Mouse (Mus musculus): ENCODE measurements at regions not wholly inside any gene's neighbourhood (a gene's known extent, or its start where the extent isn't known, plus 50 kb on each side); places are given as distances from the start of the nearest gene placed in this dataset.
"Not testable (repeated sequence)": the region's sequence is repeated elsewhere in the genome, so short reads cannot be mapped to it uniquely, and the experiment has no call there.

- peak; percentile 80 to 82 for DNase-seq (ENCODE audit: low spot score in 2 of 2)
Observed at GRCm38 (mm10) chr11:94882687-94883383, 53.2 kb upstream of the Col1a1 start.

DNA sequence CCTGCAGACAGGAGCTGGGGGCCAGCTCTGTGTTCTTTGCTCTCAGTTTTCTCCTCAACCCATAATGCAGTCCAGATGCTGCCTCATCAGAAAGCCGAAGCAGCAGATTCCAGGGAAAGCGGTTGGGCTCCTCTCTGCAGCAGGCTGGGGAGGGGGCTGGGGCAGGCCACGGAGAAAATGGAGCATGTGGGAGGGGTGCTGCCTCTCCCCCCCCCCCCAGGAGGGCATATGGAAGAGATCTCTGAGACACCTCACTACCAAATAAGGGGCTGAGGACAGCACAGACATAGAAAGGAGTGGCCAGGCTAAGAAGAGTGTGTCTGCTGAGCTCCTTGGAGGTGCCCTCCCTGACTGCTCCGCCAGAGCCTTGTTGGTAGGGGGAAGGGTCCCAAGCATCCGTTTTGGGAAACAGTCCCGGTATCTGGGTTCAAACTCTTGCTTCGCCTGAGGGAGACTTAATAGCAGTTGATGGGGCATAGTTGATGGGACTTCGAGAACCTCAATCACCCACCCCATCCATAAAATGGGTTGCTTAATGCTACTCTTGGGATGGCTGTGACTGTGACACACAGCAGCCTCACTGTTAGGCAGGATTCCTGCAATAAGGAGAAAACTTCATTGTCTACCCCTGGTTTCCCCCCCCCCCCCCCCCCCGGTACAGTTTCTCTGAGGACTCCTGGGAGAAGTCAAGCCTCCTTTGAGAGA is 53.9 kb upstream of the Col1a1 start:
- peak; percentile 74 to 75 for DNase-seq (ENCODE audit: low spot score in 2 of 2)

DNA sequence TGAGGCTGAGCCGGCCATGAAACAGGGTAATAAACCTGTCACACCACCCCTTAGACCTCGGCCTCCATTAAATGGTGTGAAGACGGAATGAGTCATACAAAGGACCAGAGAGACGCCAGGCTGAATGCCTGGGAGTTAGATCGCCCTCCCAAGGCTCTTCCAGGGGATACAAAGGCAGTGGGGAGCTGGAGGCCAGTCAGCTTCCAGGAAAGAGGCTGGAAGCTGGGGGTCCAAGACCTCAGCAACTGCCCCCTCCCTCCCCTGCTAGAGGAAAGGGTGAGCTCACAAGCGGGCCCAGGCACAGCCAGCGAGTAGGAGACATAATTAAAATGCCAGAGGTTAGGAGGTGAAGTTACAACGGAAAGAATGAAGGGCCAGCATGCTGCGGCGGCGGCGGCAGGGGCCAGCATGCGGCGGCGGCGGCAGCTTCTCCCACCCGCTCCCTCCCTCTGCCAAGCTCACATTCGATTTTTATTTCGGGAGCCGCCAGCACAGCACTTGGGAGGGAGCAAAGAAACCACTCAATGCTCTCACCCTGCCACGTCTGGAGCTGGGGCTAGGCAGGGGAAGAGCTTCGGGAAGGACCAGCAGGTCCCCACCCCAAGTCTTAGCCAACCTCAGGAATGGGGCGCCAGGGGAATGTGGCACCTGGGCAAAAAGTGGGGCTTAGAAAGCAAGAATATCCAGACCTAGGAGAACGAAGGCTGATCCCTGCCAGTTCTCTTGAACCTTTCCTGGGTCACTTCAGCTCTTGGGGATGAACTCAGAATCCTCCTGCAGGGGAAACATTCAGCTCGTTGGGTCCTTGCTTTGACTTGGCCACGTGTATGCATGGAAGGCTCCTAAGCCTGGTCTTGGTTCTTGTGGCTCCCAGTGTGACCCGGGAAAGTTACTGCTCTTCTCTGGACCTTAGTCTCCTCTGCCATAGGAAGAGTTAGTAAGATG is 54.9 kb upstream of the Col1a1 start:
- peak in 1 of 2 experiments; percentile 42 for DNase-seq (ENCODE audit: low spot score in 2 of 2)

GRCm38 (mm10) chr11:94876707-94877106 is 59.3 kb upstream of the Col1a1 start:
- DNase-seq (ENCODE audit: low spot score in 2 of 2), result no peak

DNA sequence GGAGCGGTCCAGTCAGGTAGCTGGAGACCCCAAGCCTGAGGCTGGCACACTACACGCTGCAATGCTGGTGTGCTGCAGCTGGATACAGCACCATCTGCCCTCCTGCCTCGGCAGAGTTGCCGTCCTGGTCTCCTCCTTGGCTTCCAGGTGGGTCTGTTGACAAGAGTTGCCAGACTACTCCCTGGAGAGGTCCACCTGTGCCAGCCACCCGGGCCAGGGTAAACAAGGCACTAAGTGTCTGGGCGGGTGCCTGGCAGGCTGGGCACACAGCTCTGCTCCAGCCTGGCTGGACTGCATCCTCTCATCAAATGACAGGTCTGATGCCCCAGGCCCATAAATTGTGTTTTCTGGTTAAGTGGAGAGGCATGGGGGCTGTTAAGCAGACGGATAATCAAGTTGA is 61.0 kb upstream of the Col1a1 start:
- DNase-seq (ENCODE audit: low spot score in 2 of 2), result no peak

- DNase-seq (ENCODE audit: low spot score in 2 of 2), result peak; percentile 57 to 69
Observed at GRCm38 (mm10) chr11:94874155-94874561, 61.9 kb upstream of the Col1a1 start.

DNA sequence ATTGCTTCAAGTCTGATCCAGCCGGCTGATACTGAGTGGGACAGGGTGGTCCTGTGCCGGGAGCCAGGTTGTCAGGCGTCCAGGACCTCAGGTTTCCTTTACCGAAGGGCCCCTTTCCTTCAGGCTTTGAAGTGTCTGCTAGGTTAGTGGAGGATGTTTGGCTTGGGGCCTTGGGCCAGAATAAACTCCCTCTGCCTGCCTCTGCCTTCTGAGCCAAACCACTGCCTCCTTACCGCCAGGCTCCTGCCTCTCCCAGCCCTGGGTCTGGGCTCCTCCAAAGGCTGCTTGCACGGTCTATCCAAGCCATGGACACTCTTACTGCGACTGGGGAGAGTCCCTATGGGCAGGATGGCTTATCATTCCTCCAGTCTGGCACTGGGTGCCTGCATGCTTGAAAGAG is 62.3 kb upstream of the Col1a1 start:
- DNase-seq (ENCODE audit: low spot score in 2 of 2), result peak in 1 of 2 experiments; percentile 39

DNA sequence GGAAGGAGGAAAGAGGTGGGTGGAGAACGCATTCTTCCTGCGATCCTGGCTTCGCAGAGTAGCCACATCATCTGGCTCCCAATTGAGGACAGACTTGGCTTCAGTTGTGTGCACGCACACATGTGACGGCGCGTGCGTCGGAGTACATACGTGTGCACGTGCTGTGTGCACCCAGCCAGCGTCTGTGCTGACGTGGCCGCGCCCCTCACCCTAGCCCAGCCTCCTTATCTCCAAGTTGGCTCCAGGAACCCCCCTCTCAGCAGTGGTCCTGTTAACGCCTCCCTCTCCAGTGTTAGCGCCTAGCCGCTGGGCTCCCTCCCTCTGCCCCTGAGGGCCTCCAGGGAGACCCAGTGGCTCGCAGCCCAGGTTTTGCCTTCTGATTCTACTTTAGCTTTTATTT is 63.1 kb upstream of the Col1a1 start:
- peak; percentile 83 to 86 for DNase-seq (ENCODE audit: low spot score in 2 of 2)

- DNase-seq (ENCODE audit: low spot score in 2 of 2), result peak; percentile 63 to 73
Observed at GRCm38 (mm10) chr11:94870341-94870740, 65.7 kb upstream of the Col1a1 start.

DNA sequence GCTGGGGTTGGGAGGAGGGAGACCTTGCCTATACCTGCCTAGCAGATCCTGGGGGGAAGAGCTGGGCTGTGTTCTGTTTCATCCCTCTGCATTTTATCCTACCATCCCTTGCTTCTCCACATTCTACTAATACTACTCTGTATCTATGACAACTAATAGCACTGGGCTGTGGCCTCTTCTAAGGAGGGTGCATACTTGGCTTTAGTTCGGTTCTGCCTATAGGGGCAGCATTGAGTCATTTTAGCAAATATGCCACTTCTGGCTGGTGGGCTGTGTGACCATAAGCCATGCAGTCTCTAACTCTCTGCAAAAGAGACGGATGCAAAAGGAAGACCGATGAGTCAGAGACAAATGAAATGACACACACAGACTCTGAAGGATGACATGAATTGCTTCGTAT is 66.2 kb upstream of the Col1a1 start:
- not testable (repeated sequence) for DNase-seq (ENCODE audit: low spot score in 2 of 2)

DNA sequence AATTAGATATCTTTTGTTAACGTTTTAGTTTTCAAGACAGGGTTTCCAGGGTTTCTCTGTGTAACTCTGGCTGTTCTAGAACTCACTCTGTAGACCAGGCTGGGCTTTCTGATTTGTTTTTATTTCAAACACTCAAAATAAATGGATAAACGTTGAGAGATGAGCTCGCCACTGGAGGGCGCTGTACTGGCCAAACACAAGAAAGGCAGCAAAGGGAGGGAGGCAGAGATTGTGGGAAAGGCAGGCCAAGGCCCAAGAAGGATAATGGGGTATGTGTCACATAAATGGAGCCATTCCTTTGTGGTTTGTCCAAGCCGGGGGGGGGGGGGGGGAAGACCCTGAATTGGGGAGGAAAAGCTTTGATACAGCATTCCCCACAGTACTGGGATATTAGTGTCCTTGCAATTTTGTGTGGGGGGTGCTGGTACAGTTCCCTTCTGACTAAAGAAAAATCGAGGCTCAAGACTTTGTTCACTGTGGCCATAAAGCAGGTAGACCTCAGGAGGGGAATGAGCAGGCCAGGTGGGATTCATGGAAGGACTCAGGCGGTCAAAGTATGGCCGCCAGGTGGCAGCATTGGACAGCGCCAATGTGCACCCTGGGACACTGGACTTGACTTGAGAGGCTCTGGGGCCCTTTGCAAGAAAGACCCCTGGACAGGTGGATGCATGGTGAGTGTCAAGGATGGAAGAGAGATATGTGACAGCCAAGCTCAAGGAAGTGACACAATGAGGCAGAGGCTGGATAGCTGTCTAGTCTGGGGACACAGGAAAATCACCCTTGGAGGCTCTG is 69.7 kb upstream of the Col1a1 start:
- peak; percentile 62 to 84 for DNase-seq (ENCODE audit: low spot score in 2 of 2)

GRCm38 (mm10) chr11:94850129-94850528 is 67.6 kb upstream of the Tmem92 start:
- DNase-seq (ENCODE audit: low spot score in 2 of 2), result no peak

DNA sequence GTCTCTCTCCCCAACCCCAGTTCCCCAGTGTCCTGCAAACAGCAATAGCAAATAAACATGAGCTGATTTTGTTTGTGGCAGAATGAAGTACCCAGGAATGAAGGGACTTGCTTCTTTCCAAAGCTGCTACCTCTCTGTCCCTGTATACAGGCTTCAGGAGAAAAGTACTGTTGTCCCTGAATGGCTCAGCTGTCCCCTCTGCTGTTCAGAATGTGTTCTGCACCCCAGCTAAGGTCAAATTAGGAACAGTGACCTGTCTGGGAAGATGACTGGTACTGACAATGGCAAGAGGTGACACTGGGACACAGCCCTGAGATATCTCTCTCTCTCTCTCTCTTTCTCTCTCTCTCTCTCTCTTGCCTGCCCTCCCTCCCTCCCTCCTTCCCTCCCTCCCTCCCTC is 56.6 kb upstream of the Tmem92 start:
- DNase-seq (ENCODE audit: low spot score in 2 of 2), result no peak

GRCm38 (mm10) chr11:94838140-94838539 is 55.6 kb upstream of the Tmem92 start:
- DNase-seq (ENCODE audit: low spot score in 2 of 2), result no peak

DNA sequence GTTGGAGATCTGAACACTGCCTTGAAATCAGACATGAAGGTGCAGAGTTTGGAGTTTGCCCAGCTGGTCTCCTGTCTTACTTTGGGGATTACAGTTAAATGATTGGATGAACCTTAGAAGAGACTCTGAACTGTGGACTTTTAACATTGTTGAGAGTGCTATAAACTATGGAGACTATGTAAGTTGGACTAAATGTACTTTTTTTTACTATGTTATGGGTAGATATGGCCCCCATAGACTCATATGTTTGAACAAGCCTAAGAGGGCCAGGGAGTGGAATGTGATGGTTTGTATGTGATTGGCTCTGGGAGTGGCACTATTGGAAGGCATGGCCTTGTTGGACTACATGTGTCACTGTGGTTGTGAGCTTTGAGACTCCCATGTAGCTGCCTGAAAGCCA is 53.8 kb upstream of the Tmem92 start:
- no peak for DNase-seq (ENCODE audit: low spot score in 2 of 2)

DNA sequence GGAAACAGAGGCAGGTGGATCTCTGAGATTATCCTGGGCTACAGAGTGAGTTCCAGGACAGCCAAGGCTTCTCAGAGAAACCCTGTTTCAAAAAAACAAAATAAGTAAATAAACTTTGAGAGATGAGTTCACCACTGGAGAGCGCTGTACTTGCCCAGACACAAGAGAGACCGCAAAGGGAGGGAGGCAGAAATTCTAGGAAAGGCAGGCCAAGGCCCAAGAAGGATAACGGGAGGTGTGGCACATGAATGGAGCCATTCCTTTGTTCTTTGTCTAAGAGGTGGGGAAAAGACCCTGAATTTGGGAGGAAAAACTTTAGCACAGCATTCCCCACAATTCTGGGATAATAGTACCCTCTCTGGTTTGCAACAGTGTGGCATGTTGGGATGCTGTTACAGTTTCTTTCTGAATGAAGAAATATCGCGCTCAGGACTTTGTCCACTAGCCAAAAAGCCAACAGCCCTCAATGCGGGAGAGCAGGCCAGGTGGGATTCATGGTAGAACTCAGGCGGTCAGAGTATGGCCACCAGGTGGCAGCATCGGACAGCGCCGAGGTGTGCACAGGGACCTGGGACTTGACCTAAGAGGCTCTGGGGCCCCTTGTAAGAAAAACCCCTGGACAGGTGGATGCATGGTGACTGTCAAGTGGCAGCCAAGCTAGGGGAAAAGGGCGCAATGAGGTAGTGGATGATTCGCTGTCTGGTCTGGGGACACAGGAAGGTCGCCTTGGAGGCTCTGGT is 49.9 kb upstream of the Tmem92 start:
- DNase-seq (ENCODE audit: low spot score in 2 of 2), result peak; percentile 37 to 80

All from urinary bladder, postnatal 4 days (tissue).